Mouse (Mus musculus) left cerebral cortex, adult 2 months (tissue): ENCODE measurements around the gene Camk1d. TPM values are rescaled to one million over a fixed set of nuclear protein-coding genes. Genes with fewer than 3 reads are reported as not detected.
A peak's percentile ranks its signal among the peaks of the same experiment; 100 is the strongest.
"Not testable (repeated sequence)": the region's sequence is repeated elsewhere in the genome, so short reads cannot be mapped to it uniquely, and the experiment has no call there.

Experiments used
- DNase-seq, 2 experiments: peaks; one replicate each; pipeline ENCODE4 v3.0.0; 2021 to 2022; ENCODE audit warnings: low spot score in 2 of 2, mixed read lengths in 1 of 2; ENCODE audit errors: extremely low spot score in 1 of 2
- H3K27ac ChIP-seq: fragments of 200-600 bp; 2 replicates; pipeline ENCODE4 v1.8.1; 2022
- H3K4me3 ChIP-seq: fragments of 200-600 bp; 2 replicates; pipeline ENCODE4 v1.8.1; 2022
- CTCF ChIP-seq: fragments of 200-600 bp; IDR thresholded peaks from 2 replicates; pipeline ENCODE4 v1.8.1; 2022; ENCODE audit warnings: antibody characterized with exemption, mild to moderate bottlenecking, moderate library complexity
- intact Hi-C: fragments of 180-260 bp; cut with DNase I; formaldehyde crosslinking; loops from one replicate; pipeline ENCODE4 v1.15.1; 2025
- total RNA-seq, 2 experiments: library from RNA; stranded (reverse); gene quantifications; 2 replicates each; pipeline ENCODE4 v1.2.3; 2021

Camk1d gene
- total RNA-seq, 2 experiments from 2014 or later = 129 to 132 TPM

DNA sequence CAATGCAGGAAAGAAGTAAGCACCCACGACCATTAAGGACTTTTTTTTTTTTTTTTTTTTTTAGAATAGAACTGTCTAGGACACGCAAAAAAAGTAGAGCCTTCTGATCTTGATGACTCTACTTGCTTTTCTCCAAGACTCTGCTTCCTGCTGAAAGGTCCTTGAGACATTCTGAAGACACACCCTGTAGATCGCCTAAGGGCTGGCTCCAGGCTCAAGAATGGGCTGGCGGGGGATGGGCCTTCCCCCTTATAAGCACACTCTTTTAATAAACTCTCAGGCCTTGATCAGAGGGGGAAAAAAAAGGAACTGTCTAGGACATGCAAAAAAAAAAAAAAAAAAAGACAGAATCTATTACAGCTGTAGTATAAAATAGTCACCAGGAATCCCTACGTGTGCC is 430.0 kb downstream of the Camk1d start:
- DNase-seq = no peak
- intact Hi-C loops = no loop called here

DNA sequence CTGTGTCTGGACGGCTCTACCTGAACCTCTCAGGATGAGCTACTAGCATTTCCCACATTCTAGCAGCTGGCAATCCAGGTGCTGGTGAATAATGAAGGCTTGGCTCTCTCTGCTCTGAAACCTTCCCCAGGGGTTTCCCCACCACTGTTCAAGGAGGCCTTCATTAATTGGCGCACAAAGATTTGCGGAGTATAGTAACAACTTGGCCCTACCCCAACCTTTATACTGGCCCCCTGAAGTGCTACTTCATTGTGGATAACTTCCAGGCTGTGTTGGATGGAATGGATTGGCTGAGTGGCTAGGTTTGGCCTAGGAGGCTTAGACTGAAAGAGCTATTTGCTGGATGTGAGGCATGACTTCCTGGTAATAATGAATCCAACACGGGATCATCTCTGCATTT is 431.7 kb downstream of the Camk1d start:
- Histone ChIP-seq H3K4me3 (no peak overlapping the region), H3K27ac (no peak overlapping the region)
- intact Hi-C loops = no loop called here
- no peak for TF ChIP-seq CTCF
- DNase-seq = no peak

More for the DNA sequence above, 430.0 kb downstream of the Camk1d start:
- no peak for TF ChIP-seq CTCF
- no peak overlapping the region for H3K27ac ChIP-seq
- H3K4me3 ChIP-seq = no peak overlapping the region

DNA sequence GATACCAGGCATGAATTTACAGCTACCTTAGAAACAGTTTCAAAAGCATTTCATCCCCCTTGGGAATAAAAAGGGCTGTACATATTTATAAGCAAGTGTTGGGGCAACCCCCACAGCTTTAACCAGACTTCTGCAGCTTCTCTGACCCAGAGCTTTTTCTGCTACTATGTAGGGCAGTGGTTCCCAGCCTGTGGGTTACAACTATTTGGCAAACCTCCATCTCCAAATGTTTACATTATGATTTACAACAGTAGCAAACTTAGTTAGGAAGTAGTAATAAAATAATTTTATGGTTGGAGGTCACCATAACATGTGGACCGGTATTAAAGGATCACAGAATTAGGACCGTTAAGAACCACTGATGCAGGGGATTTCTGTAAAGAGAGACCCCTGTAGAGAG is 446.3 kb downstream of the Camk1d start:
- Histone ChIP-seq H3K4me3 (no peak overlapping the region), H3K27ac (no peak overlapping the region)
- TF ChIP-seq CTCF = no peak
- intact Hi-C loops = no loop called here
- DNase-seq = no peak

DNA sequence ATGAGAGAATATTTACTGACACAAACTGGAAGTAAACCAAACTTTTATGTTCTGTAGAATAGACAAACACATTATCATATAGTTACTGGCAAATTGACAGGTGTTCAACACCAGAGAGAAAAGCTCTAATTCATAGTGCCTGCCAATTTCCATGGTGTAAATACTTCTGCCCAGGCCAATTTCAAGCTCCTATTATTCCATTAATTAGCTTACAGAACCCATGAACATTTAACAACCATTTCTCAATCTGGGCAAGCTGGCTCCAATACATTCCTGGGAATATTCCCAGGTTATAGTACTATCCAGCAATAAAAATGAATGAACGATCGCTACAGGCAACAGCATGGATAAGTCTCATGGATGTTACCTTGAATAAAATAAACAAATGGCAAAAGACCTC is 452.0 kb downstream of the Camk1d start:
- Histone ChIP-seq H3K4me3 (no peak overlapping the region), H3K27ac (no peak overlapping the region)
- DNase-seq = no peak
- no peak for TF ChIP-seq CTCF
- intact Hi-C loops = no loop called here

DNA sequence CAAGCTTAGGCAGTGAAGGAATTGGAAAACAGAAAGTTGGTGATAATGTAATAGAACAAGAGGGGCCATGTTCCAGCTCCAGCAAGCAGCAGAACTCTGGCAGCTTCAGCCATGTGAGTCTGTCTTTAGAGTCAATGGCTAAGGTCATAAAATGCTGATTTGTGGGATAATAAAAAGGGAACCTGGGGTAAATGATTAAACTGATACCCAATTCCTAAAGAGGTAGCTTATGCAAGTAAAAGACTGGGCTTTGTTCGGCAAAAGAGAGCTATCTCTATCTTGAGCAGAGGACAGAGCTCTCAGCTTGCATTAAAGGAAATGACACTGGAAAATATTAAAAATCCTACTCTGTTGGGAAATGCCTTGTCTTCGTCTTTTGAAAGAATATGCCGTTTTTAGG is 456.1 kb downstream of the Camk1d start:
- intact Hi-C loops = no loop called here
- TF ChIP-seq CTCF = no peak
- no peak for DNase-seq
- Histone ChIP-seq H3K4me3 (no peak overlapping the region), H3K27ac (no peak overlapping the region)

DNA sequence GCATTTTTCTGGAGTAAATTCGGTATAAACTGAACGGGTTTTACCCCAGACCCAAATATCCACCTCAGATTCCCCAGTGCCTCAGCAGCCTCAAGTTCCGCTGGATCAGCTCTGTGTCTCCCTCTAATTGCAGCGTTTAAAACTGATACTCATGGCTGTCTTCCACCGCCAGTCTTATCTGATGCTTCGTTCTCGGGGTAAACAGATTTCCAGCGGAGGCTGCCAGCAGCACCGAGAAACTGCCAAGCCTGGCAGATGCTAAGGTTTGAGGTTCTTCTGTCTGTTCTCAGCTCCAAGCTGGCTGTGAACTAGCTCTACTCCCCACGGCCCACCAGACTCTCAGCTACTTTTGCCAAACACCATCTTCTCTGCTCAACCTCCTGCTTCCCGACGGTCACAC is 464.3 kb downstream of the Camk1d start:
- DNase-seq = peak; percentile 72 to 76
- H3K4me3 ChIP-seq = no peak overlapping the region
- peak; percentile 62 for TF ChIP-seq CTCF
- no peak overlapping the region; the same call in none of the 2 replicates for H3K27ac ChIP-seq
- intact Hi-C loops = loop anchor here (5.0 kb wide), 1 partner anchor 153 kb away; no protein-coding TSS in a partner anchor

DNA sequence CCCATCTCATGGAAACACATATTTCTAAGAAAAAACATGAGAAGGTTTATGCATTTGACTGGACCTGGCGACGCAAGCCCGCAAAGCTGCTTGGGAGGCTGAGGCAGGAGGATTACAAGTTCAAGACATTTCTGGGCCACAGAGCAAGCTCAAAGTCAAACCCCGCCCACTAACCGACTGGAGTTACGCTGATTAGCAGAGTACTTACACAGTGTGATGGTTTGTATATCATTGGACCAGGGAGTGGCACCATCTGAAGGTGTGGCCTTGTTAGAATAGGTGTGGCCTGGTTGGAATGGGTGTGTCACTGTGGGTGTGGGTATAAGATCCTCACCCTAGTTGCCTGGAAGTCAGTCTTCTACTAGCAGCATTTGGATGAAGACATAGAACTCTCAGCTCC is 465.1 kb downstream of the Camk1d start:
- H3K27ac ChIP-seq, intact Hi-C loops, H3K4me3 ChIP-seq, DNase-seq: not testable (repeated sequence)

Other genes starting within 250 kb of the Camk1d start
- 10 to 100 TPM; 20.4 to 21.1 TPM for gene Nudt5, start 130.5 kb upstream of the Camk1d start, total RNA-seq
- 100 to 1,000 TPM; 148 to 155 TPM for gene Cdc123, start 130.6 kb upstream of the Camk1d start, total RNA-seq
- gene Gm13199, start 148.4 kb upstream of the Camk1d start, total RNA-seq = 1 to 10 TPM; 2.4 to 3.2 TPM
- 100 to 1,000 TPM in 1 of 2 experiments, 10 to 100 TPM in 1; 98.1 to 104 TPM for gene Sec61a2, start 180.9 kb upstream of the Camk1d start, total RNA-seq
- gene Dhtkd1, start 228.3 kb upstream of the Camk1d start, total RNA-seq = 10 to 100 TPM; 10.5 to 13.2 TPM
- 10 to 100 TPM; 43.9 to 44.1 TPM for gene Upf2, start 237.0 kb upstream of the Camk1d start, total RNA-seq